Mouse (Mus musculus) limb, embryonic 13.5 days (tissue): Measurements from ENCODE around the gene Atxn1l. TPM values are rescaled to one million over a fixed set of nuclear protein-coding genes. Genes with fewer than 3 reads are reported as not detected.

Experiments used
- ATAC-seq: fragments of 200-750 bp; cut with Nextera tagmentation; 2 replicates; pipeline ENCODE4 v1.8.0; 2017; ENCODE audit warnings: low read depth, moderate number of reproducible peaks, moderate TSS enrichment; ENCODE audit not compliant: low FRiP score
- H3K27ac ChIP-seq: fragments of 300-500 bp; sonication (generic); 2 replicates; pipeline ENCODE4 v1.5.1; 2015; ENCODE audit warnings: inconsistent platforms, mild to moderate bottlenecking, moderate library complexity
- H3K27me3 ChIP-seq: fragments of 300-500 bp; sonication (generic); 2 replicates; pipeline ENCODE4 v1.6.1; 2015; ENCODE audit warnings: mild to moderate bottlenecking, inconsistent platforms
- H3K36me3 ChIP-seq: fragments of 300-500 bp; sonication (generic); 2 replicates; pipeline ENCODE4 v1.6.1; 2015; ENCODE audit warnings: inconsistent platforms, mild to moderate bottlenecking, moderate library complexity
- H3K4me1 ChIP-seq: fragments of 300-500 bp; sonication (generic); 2 replicates; pipeline ENCODE4 v1.6.1; 2015; ENCODE audit warnings: inconsistent platforms
- H3K4me2 ChIP-seq: fragments of 300-500 bp; sonication (generic); replicated peaks from 2 replicates; pipeline ENCODE4 v1.6.1; 2015; ENCODE audit warnings: inconsistent platforms, mild to moderate bottlenecking, moderate library complexity
- H3K4me3 ChIP-seq: fragments of 300-500 bp; sonication (generic); 2 replicates; pipeline ENCODE4 v1.5.1; 2015; ENCODE audit warnings: moderate library complexity, mild to moderate bottlenecking, inconsistent platforms
- H3K9ac ChIP-seq: fragments of 300-500 bp; sonication (generic); 2 replicates; pipeline ENCODE4 v1.6.1; 2015; ENCODE audit warnings: mild to moderate bottlenecking, inconsistent platforms
- H3K9me3 ChIP-seq: fragments of 300-500 bp; sonication (generic); 2 replicates; pipeline ENCODE4 v1.6.1; 2016; ENCODE audit warnings: inconsistent platforms
- WGBS: fragments of 180-500 bp; shearing (Covaris S2); methylation state at CpG from one replicate; pipeline ENCODE4 v1.1.7; 2015; 5-methylcytosine and 5-hydroxymethylcytosine counted together
- polyA plus RNA-seq: library from polyadenylated mRNA; unstranded; fragments of >200 nt; fragmentation: Nextera tagmentation; extraction: Ambion mirVana; gene quantifications from 2 replicates; pipeline ENCODE4 v1.2.1, GENCODE M21; 2015

The Atxn1l gene
- polyA plus RNA-seq: 6.7 and 11.3 TPM in 2 replicates

DNA sequence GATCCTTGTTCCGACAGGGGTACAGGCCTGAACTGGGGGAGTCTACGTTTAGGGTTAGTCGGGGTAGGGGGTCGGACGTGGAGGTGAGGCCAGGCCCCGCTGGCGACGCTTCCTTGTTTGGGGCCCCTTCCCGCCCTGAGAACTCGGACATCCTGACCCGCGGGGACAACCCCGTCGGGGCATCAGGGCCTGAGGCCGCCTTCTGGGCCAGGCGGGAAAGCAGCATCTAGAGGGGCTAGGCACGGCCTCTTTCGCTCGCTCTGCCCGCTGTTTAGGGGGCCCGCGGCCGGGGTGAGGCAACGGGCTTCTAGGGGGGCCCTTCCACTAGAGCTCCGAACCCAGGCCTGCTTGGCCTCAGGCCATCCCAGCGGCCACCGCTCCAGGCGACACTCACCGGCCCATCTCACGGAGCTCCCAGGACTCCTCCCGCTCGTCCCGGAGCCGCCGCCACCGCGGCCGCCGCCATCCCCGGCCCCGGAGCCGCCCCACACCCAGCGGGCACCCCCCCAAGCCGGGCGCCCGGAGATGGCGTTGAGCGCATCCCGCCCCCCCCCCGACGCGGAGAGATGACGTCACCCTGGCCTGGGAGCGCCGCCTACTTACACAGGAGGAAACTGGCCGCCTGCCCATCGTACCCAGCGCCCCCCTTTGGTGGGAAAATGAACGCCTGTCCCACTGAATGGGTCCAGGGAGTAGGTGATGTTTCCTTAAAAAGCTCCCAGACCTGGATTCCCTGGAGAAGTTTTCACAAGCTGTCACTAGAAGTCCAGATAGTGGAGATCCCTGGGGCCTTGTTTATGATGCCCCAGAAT is at the start of gene Atxn1l:
Gene Atxn1l (minus strand): TSS at position 503 of the 812 bp plus-strand sequence.
- Histone ChIP-seq H3K27ac (peak within 1 kb of the TSS; percentile 79; the same call in 1 of the 2 replicates), H3K4me3 (peak within 1 kb of the TSS; percentile 98), H3K27me3 (no peaks in the 10 kb centered on the region), H3K4me1 (peaks cover 10% of the 10 kb centered on the region), H3K9ac (peak within 1 kb of the TSS; percentile 99), H3K4me2 (peak within 1 kb of the TSS; percentile 95), H3K9me3 (no peaks in the 10 kb centered on the region), H3K36me3 (peaks cover 25% of the 10 kb centered on the region)
- 0% methylated on average over 49 of the region's 59 CpGs for WGBS
- ATAC-seq: peak; percentile 82

DNA sequence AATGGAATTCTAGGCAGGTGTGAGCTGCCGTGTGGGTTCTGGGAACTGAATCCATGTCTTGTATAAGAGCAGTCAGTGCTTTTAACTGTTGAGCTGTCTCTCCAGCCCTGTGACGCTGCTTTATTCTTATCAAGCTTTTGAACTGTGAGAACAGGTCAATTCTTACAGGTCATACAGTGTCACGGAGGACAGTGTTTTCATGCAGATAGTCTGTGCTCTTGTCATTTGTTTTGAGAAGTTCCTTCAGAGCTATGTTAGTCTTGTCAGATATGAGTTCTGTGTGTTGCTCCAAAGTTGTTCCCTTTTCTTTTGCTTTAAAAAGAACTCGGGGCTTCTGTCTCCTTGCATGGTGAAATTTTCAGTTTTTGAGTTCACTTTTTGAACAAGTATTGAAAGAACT is 43.0 kb upstream of the Atxn1l start:
- Histone ChIP-seq H3K4me2 (peak overlapping the region; percentile 95), H3K9ac (no peak overlapping the region), H3K27me3 (no peaks in the 10 kb centered on the region), H3K9me3 (no peaks in the 10 kb centered on the region), H3K27ac (no peak overlapping the region), H3K4me3 (peak overlapping the region; percentile 98; the same call in 1 of the 2 replicates), H3K4me1 (peaks cover 18% of the 10 kb centered on the region), H3K36me3 (no peaks in the 10 kb centered on the region)
- ATAC-seq: no peak
- 78% methylated on average over 4 of the region's 4 CpGs for WGBS

DNA sequence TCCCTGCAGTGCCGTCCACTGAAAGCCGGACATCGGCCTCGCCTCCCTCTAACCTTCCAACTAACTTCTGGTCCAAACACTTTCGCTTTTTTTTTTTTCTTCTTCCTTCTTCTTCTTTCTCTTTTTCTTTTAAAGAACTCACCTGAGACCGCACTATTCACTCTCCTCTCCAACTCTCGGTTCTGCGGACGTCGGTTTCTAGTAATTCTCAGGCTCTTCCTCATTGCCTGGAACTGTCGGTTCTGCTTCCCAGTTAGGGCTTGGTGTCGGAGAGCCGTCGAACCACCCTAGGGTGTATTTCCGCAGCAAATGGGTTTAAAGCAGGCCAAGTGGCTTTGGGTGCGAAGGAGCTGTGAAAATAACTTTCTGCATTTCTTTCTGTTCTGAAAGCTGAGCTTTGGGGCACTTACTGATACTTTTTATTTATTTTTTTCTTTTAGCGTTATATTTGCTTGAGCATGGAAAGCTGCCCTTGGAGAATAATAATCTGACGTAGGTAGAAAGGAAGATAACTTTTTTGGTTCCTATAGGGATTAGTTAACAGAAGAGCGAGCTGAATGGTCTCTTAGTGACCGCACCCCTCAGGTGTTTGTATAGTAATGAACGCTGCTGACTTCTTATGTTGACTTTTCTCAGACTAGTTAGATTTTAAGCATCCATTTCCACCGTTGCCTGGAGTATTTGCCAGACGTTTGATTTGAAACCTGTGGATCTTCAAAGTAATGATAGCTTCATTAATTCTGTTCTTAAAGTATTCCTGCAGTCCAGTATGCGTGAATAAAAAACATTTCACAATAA is 42.1 kb upstream of the Atxn1l start:
- peak overlapping the region; percentile 95 for H3K4me2 ChIP-seq
- WGBS: 21% methylated on average over 24 of the region's 24 CpGs
- 0 out of 2 replicates have a peak, but pooled peaks cover 5% of the 10 kb centered on the region for H3K27me3 ChIP-seq
- peak overlapping the region; percentile 98 for H3K4me3 ChIP-seq
- peak overlapping the region; percentile 97 for H3K27ac ChIP-seq
- H3K9ac ChIP-seq: peak overlapping the region; percentile 95
- H3K36me3 ChIP-seq: no peaks in the 10 kb centered on the region
- ATAC-seq: no peak
- H3K4me1 ChIP-seq: peaks cover 18% of the 10 kb centered on the region
- H3K9me3 ChIP-seq: no peaks in the 10 kb centered on the region

DNA sequence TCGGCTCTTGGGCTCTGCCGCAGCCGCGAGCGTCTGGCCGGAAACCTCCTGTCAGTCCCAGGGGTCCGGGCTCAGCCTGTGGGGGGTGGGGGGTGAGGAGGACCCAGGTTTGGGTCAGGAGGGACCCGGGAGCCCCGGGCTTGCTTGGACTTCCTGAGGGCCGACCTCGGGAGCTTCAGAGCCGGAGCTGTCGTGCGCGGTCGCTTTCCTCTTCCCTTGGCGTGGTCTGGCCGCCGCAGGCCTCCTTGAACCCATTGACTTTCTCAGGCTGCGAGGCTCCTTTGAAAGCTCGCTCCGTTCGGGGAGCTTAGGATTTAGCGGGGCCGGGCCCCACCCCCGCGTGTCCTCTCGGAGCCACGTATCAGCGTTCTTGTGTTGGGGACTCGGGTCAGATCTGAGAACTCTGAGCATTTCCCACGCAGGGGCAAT is 41.5 kb upstream of the Atxn1l start:
- Histone ChIP-seq H3K9me3 (no peaks in the 10 kb centered on the region), H3K4me3 (peak overlapping the region; percentile 98), H3K4me1 (peaks cover 18% of the 10 kb centered on the region), H3K36me3 (no peaks in the 10 kb centered on the region), H3K9ac (peak overlapping the region; percentile 95), H3K27me3 (0 out of 2 replicates have a peak, but pooled peaks cover 5% of the 10 kb centered on the region), H3K27ac (peak overlapping the region; percentile 97), H3K4me2 (peak overlapping the region; percentile 95)
- 0% methylated on average over 30 of the region's 32 CpGs for WGBS
- ATAC-seq: peak; percentile 13; the same call in 1 of the 2 replicates

DNA sequence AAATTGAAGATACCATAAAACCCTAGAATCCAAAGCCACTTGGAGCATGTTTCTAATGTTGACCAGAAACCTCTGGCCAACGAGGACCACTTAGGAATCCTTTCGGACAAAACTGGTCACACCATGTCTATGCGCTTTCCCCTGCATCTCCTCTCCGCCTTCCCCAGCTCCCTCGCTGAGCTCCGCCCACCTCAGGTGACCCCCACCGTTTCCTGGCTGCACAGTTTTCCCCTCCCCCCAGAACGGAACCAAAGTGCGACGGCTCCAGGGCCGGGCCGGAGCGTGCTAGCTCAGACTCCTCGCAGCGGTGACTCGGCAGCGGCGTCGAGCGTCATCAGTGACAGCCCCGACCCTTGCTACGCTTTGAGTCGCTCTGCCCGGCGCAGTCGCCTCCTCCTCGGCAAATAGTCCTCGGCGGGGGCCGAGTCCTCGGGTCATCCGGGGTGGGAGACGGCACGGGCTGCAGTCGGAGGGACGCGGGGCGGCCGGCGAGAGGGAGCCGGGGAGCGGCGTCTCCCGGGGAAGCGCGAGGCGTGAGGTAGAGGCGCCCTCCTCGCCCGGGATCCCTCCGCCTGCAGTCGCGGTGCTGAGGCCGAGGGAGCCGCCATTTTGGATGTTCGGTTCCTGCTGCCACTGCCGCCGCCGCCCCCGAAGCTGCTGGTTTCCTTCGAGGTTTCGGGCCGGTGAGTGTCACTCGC is 40.9 kb upstream of the Atxn1l start, which contains the start of gene Ap1g1:
Gene Ap1g1 (plus strand): TSS at position 275 of the 698 bp plus-strand sequence.
- under 1% methylated on average over 64 of the region's 64 CpGs for WGBS
- Histone ChIP-seq H3K27me3 (peaks cover 8% of the 10 kb centered on the region), H3K9me3 (no peaks in the 10 kb centered on the region), H3K36me3 (no peaks in the 10 kb centered on the region), H3K9ac (peak within 1 kb of the TSS; percentile 95), H3K4me2 (peak within 1 kb of the TSS; percentile 95), H3K27ac (peak within 1 kb of the TSS; percentile 97), H3K4me3 (peak within 1 kb of the TSS; percentile 98), H3K4me1 (peaks cover 18% of the 10 kb centered on the region)
- peak; percentile 99 for ATAC-seq

DNA sequence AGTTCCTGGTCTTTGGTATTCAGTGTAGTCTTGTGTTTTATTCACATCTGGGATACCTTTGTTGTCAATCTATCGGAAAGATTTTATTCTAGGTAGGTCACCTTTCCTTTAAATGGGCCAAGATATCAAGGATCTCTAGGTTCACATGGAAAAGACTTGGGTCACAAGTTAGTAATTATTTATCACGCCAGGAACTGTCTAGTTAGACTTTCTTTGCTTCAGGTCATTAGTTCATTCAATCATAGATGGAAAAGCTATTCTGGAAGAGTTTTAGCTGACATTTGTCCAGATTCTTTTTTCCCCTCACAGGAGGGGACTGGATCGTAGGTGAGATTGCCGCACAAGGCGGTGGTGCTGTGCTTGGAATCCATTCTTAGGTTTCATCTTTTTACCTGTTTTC is 40.3 kb upstream of the Atxn1l start:
- Histone ChIP-seq H3K36me3 (no peaks in the 10 kb centered on the region), H3K9ac (no peak overlapping the region)

DNA sequence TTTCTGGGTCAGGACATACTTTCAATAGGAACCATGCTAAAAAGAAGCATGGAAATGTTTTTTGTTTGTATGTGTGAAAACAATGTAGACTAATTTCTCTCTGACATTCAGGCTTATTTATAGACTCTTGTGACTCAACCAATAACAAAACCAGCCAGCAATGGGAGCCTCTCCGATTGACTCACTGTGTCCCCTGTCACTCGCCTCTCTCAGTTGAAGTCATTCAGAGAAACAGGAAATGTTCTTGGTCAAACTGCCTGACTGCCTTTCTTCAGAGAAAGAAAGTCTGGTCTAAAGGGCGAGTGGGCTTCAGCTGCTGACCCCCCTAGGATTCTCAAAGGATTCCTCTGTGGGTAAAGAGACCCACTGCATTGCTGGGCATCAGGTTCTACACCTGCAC is 35.6 kb upstream of the Atxn1l start:
- H3K4me1 ChIP-seq: no peaks in the 10 kb centered on the region
- no peak overlapping the region for H3K4me3 ChIP-seq
- H3K4me2 ChIP-seq: no peak overlapping the region
- H3K27ac ChIP-seq: no peak overlapping the region
- 54% methylated on average over 3 of the region's 3 CpGs for WGBS
- no peaks in the 10 kb centered on the region for H3K9me3 ChIP-seq
- no peaks in the 10 kb centered on the region for H3K36me3 ChIP-seq
- ATAC-seq: no peak
- no peak overlapping the region for H3K9ac ChIP-seq
- peaks cover 11% of the 10 kb centered on the region for H3K27me3 ChIP-seq

More for the DNA sequence above, 40.3 kb upstream of the Atxn1l start:
- Histone ChIP-seq H3K4me2 (peak overlapping the region; percentile 95), H3K27ac (no peak overlapping the region), H3K9me3 (no peaks in the 10 kb centered on the region), H3K4me3 (peak overlapping the region; percentile 98), H3K4me1 (peaks cover 18% of the 10 kb centered on the region), H3K27me3 (peaks cover 11% of the 10 kb centered on the region)
- WGBS: 24% methylated on average over 5 of the region's 5 CpGs
- ATAC-seq: no peak

DNA sequence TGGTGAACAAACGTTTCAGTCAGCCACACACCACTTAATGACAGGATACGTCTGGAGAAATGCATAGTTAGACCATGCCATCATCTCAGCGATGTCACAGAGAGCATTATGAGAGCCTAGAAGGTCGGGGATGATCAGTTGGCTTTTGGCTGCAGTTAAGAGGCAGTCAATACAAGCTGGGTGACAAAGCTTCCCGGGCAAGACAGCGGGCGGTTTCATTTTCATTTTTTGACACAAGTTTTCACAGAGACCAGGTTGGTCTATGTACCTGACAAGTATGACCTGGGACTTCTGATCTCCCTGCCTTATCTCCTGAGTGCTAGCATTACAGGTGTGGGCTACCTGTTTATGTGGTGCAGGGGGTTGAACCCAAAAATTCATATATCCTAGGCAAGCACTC is 28.5 kb upstream of the Atxn1l start:
- no peak overlapping the region for H3K4me2 ChIP-seq
- 73% methylated on average over 7 of the region's 7 CpGs for WGBS
- no peak overlapping the region for H3K9ac ChIP-seq
- H3K27ac ChIP-seq: no peak overlapping the region
- ATAC-seq: no peak
- no peaks in the 10 kb centered on the region for H3K36me3 ChIP-seq
- H3K4me3 ChIP-seq: no peak overlapping the region
- H3K4me1 ChIP-seq: no peaks in the 10 kb centered on the region
- no peaks in the 10 kb centered on the region for H3K27me3 ChIP-seq
- peaks cover 10% of the 10 kb centered on the region for H3K9me3 ChIP-seq

DNA sequence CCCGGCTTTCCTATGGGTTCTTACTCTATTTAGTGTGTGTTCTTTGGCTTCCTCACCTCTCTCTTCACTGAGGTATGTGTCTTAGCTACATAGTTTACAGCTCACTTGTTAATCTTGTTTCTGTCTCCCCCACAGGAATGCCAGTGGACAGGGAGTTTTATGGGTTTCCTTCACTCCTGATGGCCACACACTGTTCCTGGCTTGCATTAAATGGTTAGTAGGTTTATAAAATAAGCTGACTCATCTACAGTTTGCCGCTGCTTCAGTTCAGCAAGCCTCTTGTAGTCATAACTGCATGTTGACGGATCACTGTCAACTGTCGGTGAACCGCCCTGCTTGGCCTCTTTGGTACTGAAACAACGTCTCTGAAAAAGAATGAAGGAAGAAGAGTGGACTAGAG is 26.5 kb upstream of the Atxn1l start:
- H3K27me3 ChIP-seq: no peaks in the 10 kb centered on the region
- peaks cover 12% of the 10 kb centered on the region for H3K9me3 ChIP-seq
- H3K36me3 ChIP-seq: no peaks in the 10 kb centered on the region
- no peak overlapping the region for H3K4me3 ChIP-seq
- no peak overlapping the region for H3K9ac ChIP-seq
- no peak overlapping the region for H3K4me2 ChIP-seq
- WGBS: 88% methylated on average over 6 of the region's 6 CpGs
- H3K27ac ChIP-seq: no peak overlapping the region
- no peak for ATAC-seq
- H3K4me1 ChIP-seq: no peaks in the 10 kb centered on the region

DNA sequence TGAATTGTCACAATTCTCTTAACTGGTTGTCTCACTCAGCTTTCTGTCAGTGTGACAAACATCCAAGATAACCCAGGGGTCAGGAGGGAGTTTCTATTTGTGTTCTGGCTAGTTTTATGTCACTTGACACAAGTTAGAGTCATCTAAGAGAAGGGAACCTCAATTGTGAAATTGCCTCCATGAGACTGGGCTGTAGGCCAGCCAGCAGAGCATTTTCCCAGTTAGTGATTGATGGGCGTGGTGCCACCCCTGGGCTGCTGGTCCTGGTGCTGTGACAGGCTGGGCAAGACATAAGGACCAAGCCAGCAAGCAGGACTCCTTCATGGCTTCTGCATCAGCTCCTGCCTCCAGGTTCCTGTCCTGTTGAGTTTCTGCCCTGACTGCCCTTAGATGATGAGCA is 22.7 kb upstream of the Atxn1l start:
- no peaks in the 10 kb centered on the region for H3K27me3 ChIP-seq
- H3K4me3 ChIP-seq: no peak overlapping the region
- 48% methylated on average over 1 of the region's 1 CpGs for WGBS
- H3K36me3 ChIP-seq: no peaks in the 10 kb centered on the region
- no peak overlapping the region for H3K9ac ChIP-seq
- peaks cover 12% of the 10 kb centered on the region for H3K9me3 ChIP-seq
- H3K4me2 ChIP-seq: no peak overlapping the region
- no peak for ATAC-seq
- H3K27ac ChIP-seq: no peak overlapping the region
- no peaks in the 10 kb centered on the region for H3K4me1 ChIP-seq

DNA sequence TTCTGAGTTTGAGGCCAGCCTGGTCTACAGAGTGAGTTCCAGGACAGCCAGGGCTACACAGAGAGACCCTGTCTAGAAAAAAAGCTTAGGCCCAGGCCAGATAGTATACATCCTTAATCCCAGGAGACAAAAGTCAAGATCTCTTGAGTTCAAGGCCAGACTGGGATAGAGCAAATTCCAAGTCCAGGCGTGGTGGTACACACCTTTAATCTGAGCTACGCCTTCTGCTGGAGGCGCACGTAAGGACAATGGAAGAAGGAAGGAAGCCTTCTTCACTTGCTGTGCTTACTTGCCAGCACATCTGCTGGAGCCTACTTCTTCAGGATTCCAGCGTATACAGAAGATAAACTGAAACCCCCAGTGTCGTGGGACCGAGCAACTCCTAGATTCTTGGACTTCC is 21.9 kb upstream of the Atxn1l start:
- 90% methylated on average over 7 of the region's 7 CpGs for WGBS

More for the DNA sequence above, 21.9 kb upstream of the Atxn1l start:
- Histone ChIP-seq H3K4me1 (no peaks in the 10 kb centered on the region), H3K9ac (no peak overlapping the region), H3K27ac (no peak overlapping the region), H3K36me3 (no peaks in the 10 kb centered on the region), H3K4me2 (no peak overlapping the region), H3K9me3 (peaks cover 12% of the 10 kb centered on the region), H3K4me3 (no peak overlapping the region), H3K27me3 (no peaks in the 10 kb centered on the region)
- no peak for ATAC-seq
